Mouse (Mus musculus) heart, embryonic 16.5 days (tissue): Measurements from ENCODE around the gene Smyd3. TPM values are rescaled to one million over a fixed set of nuclear protein-coding genes. Genes with fewer than 3 reads are reported as not detected.
"Not testable (repeated sequence)": the region's sequence is repeated elsewhere in the genome, so short reads cannot be mapped to it uniquely, and the experiment has no call there.

ENCODE experiments used
- ATAC-seq: fragments of 200-750 bp; cut with Nextera tagmentation; replicated peaks from 2 replicates; pipeline ENCODE4 v1.8.0; 2017; ENCODE audit warnings: moderate number of reproducible peaks; ENCODE audit not compliant: insufficient read depth, low FRiP score; ENCODE audit errors: extremely low read depth
- H3K27ac ChIP-seq: fragments of 300-500 bp; sonication (generic); 2 replicates; pipeline ENCODE4 v1.5.1; 2014; ENCODE audit warnings: mild to moderate bottlenecking, low read length, control low read depth, moderate library complexity
- H3K27me3 ChIP-seq: fragments of 300-500 bp; sonication (generic); 2 replicates; pipeline ENCODE4 v1.6.1; 2014; ENCODE audit warnings: low read length, mixed read lengths; ENCODE audit not compliant: control insufficient read depth, insufficient read depth
- H3K36me3 ChIP-seq: fragments of 300-500 bp; sonication (generic); 2 replicates; pipeline ENCODE4 v1.6.1; 2014; ENCODE audit not compliant: control insufficient read depth, insufficient read depth
- H3K4me1 ChIP-seq: fragments of 300-500 bp; sonication (generic); 2 replicates; pipeline ENCODE4 v1.6.1; 2014; ENCODE audit warnings: low read length, mixed read lengths; ENCODE audit not compliant: control insufficient read depth, insufficient read depth
- H3K4me2 ChIP-seq: fragments of 300-500 bp; sonication (generic); 2 replicates; pipeline ENCODE4 v1.6.1; 2014; ENCODE audit warnings: low read depth, mild to moderate bottlenecking, control low read depth, low read length
- H3K4me3 ChIP-seq: fragments of 300-500 bp; sonication (generic); 2 replicates; pipeline ENCODE4 v1.5.1; 2014; ENCODE audit warnings: mild to moderate bottlenecking, control low read depth, low read length
- H3K9ac ChIP-seq: fragments of 300-500 bp; sonication (generic); 2 replicates; pipeline ENCODE4 v1.6.1; 2014; ENCODE audit warnings: low read length, control low read depth
- H3K9me3 ChIP-seq: fragments of 300-500 bp; sonication (generic); replicated peaks from 2 replicates; pipeline ENCODE4 v1.6.1; 2016; ENCODE audit warnings: low read length; ENCODE audit not compliant: control insufficient read depth
- WGBS: fragments of 180-500 bp; shearing (Covaris S2); extraction: QIAGEN DNeasy Blood & Tissue Kit; methylation state at CpG from one replicate; pipeline ENCODE4 v1.1.7; 2014; 5-methylcytosine and 5-hydroxymethylcytosine counted together
- polyA plus RNA-seq: library from polyadenylated mRNA; unstranded; fragments of >200 nt; fragmentation: Nextera tagmentation; extraction: Ambion mirVana; gene quantifications from 2 replicates; pipeline ENCODE4 v1.2.1, GENCODE M21; 2015

Smyd3 gene
- polyA plus RNA-seq, 1 experiment from 2014 or later, result 13.3 TPM

- H3K4me1 ChIP-seq, result peaks cover 25% of the 10 kb centered on the region
- under 1% methylated on average over 69 of the region's 69 CpGs for WGBS
- peak; percentile 97 for ATAC-seq
These were observed 28.1 kb upstream of the Smyd3 start, which contains the start of the genes Tfb2m and Cnst for GRCm38 (mm10) chr1:179545768-179546550. Gene Tfb2m (minus strand): TSS chr1:179546267. Gene Cnst (plus strand): TSS chr1:179546370.

GRCm38 (mm10) chr1:179541502-179541901 is 23.7 kb upstream of the Smyd3 start:
- no peak overlapping the region for H3K4me3 ChIP-seq
- WGBS, result 61% methylated on average over 3 of the region's 3 CpGs

More at GRCm38 (mm10) chr1:179545768-179546550, 28.1 kb upstream of the Smyd3 start, which contains the start of the genes Tfb2m and Cnst:
- not testable (repeated sequence) for H3K36me3 ChIP-seq, H3K27me3 ChIP-seq, H3K9me3 ChIP-seq
- Histone ChIP-seq H3K9ac (peak within 1 kb of the TSS; percentile 85), H3K27ac (peak within 1 kb of the TSS; percentile 95), H3K4me2 (peak within 1 kb of the TSS; percentile 92), H3K4me3 (peak within 1 kb of the TSS; percentile 77)

GRCm38 (mm10) chr1:179539887-179540286 is 22.0 kb upstream of the Smyd3 start:
- no peak for ATAC-seq
- peaks cover 4% of the 10 kb centered on the region for H3K4me1 ChIP-seq
- H3K9me3 ChIP-seq, result no peaks in the 10 kb centered on the region
- no peak overlapping the region for H3K27ac ChIP-seq
- peaks cover 11% of the 10 kb centered on the region for H3K36me3 ChIP-seq
- H3K4me3 ChIP-seq, result no peak overlapping the region
- WGBS, result 90% methylated on average over 3 of the region's 3 CpGs
- no peak overlapping the region for H3K9ac ChIP-seq
- no peaks in the 10 kb centered on the region for H3K27me3 ChIP-seq
- H3K4me2 ChIP-seq, result no peak overlapping the region

More at GRCm38 (mm10) chr1:179541502-179541901, 23.7 kb upstream of the Smyd3 start:
- no peak overlapping the region for H3K4me2 ChIP-seq
- peaks cover 11% of the 10 kb centered on the region for H3K36me3 ChIP-seq
- no peak overlapping the region for H3K27ac ChIP-seq
- no peak overlapping the region for H3K9ac ChIP-seq
- no peaks in the 10 kb centered on the region for H3K9me3 ChIP-seq
- peaks cover 10% of the 10 kb centered on the region for H3K4me1 ChIP-seq
- H3K27me3 ChIP-seq, result no peaks in the 10 kb centered on the region
- ATAC-seq, result no peak

- Histone ChIP-seq H3K27me3 (no peaks in the 10 kb centered on the region), H3K9me3 (no peaks in the 10 kb centered on the region), H3K27ac (no peak overlapping the region), H3K9ac (no peak overlapping the region), H3K4me1 (no peaks in the 10 kb centered on the region), H3K36me3 (peaks cover 11% of the 10 kb centered on the region), H3K4me2 (no peak overlapping the region), H3K4me3 (no peak overlapping the region)
- 90% methylated on average over 3 of the region's 3 CpGs for WGBS
- ATAC-seq, result no peak
These were observed 21.2 kb upstream of the Smyd3 start for GRCm38 (mm10) chr1:179539054-179539453.

- H3K9me3 ChIP-seq, result 0 out of 2 replicates have a peak, but pooled peaks cover under 1% of the 10 kb centered on the region
- peaks cover 6% of the 10 kb centered on the region for H3K4me1 ChIP-seq
- no peaks in the 10 kb centered on the region for H3K36me3 ChIP-seq
- WGBS, result 71% methylated on average over 3 of the region's 3 CpGs
- no peak overlapping the region for H3K4me2 ChIP-seq
- ATAC-seq, result no peak
- H3K27ac ChIP-seq, result no peak overlapping the region
- no peak overlapping the region for H3K9ac ChIP-seq
- no peaks in the 10 kb centered on the region for H3K27me3 ChIP-seq
- H3K4me3 ChIP-seq, result no peak overlapping the region
These were observed 2.1 kb upstream of the Smyd3 start for GRCm38 (mm10) chr1:179519901-179520300.

- Histone ChIP-seq H3K36me3 (no peaks in the 10 kb centered on the region), H3K4me3 (peak overlapping the region; percentile 70), H3K27me3 (no peaks in the 10 kb centered on the region), H3K9me3 (no peaks in the 10 kb centered on the region), H3K4me1 (peaks cover 6% of the 10 kb centered on the region), H3K4me2 (peak overlapping the region; percentile 99), H3K9ac (peak overlapping the region; percentile 78), H3K27ac (peak overlapping the region; percentile 37)
- ATAC-seq, result peak; percentile 58
- 0% methylated on average over 21 of the region's 21 CpGs for WGBS
These were observed 714 bp downstream of the Smyd3 start for GRCm38 (mm10) chr1:179516941-179517712.

GRCm38 (mm10) chr1:179511895-179512294 is 5.9 kb downstream of the Smyd3 start:
- no peak overlapping the region for H3K9ac ChIP-seq
- no peak overlapping the region for H3K4me2 ChIP-seq
- no peak overlapping the region for H3K27ac ChIP-seq
- H3K36me3 ChIP-seq, result no peaks in the 10 kb centered on the region
- ATAC-seq, result no peak
- H3K27me3 ChIP-seq, result no peaks in the 10 kb centered on the region
- H3K9me3 ChIP-seq, result no peaks in the 10 kb centered on the region
- H3K4me3 ChIP-seq, result no peak overlapping the region
- H3K4me1 ChIP-seq, result peaks cover 6% of the 10 kb centered on the region
- 79% methylated on average over 7 of the region's 7 CpGs for WGBS

- no peak overlapping the region for H3K4me2 ChIP-seq
- no peak overlapping the region for H3K27ac ChIP-seq
- no peaks in the 10 kb centered on the region for H3K27me3 ChIP-seq
- ATAC-seq, result no peak
- no peaks in the 10 kb centered on the region for H3K4me1 ChIP-seq
- no peaks in the 10 kb centered on the region for H3K36me3 ChIP-seq
- H3K9ac ChIP-seq, result no peak overlapping the region
- no peak overlapping the region for H3K4me3 ChIP-seq
- WGBS, result 77% methylated on average over 13 of the region's 13 CpGs
- H3K9me3 ChIP-seq, result no peaks in the 10 kb centered on the region
These were observed 7.1 kb downstream of the Smyd3 start for GRCm38 (mm10) chr1:179510546-179511340.
